Mouse (Mus musculus) hindbrain, embryonic 15.5 days (tissue): ENCODE measurements at regions not wholly inside any gene's neighbourhood (a gene's known extent, or its start where the extent isn't known, plus 50 kb on each side); places are given as distances from the start of the nearest gene placed in this dataset.
A peak's percentile ranks its signal among the peaks of the same experiment; 100 is the strongest.

ENCODE experiments used
- ATAC-seq: fragments of 200-750 bp; cut with Nextera tagmentation; 2 replicates; pipeline ENCODE4 v1.8.0; 2017; ENCODE audit warnings: low read depth, moderate number of reproducible peaks, moderate TSS enrichment; ENCODE audit not compliant: low FRiP score
- H3K27ac ChIP-seq: fragments of 300-500 bp; sonication (generic); replicated peaks from 2 replicates; pipeline ENCODE4 v1.5.1; 2015; ENCODE audit warnings: mild to moderate bottlenecking, inconsistent platforms
- H3K27me3 ChIP-seq: fragments of 300-500 bp; sonication (generic); 2 replicates; pipeline ENCODE4 v1.6.1; 2015; ENCODE audit warnings: control low read depth, inconsistent platforms
- H3K36me3 ChIP-seq: fragments of 300-500 bp; sonication (generic); 2 replicates; pipeline ENCODE4 v1.6.1; 2015; ENCODE audit warnings: control low read depth, inconsistent platforms
- H3K4me1 ChIP-seq: fragments of 300-500 bp; sonication (generic); replicated peaks from 2 replicates; pipeline ENCODE4 v1.6.1; 2015; ENCODE audit warnings: control low read depth, inconsistent platforms
- H3K4me2 ChIP-seq: fragments of 300-500 bp; sonication (generic); 2 replicates; pipeline ENCODE4 v1.6.1; 2015; ENCODE audit warnings: moderate library complexity, mild to moderate bottlenecking, inconsistent platforms
- H3K4me3 ChIP-seq: fragments of 300-500 bp; sonication (generic); 2 replicates; pipeline ENCODE4 v1.5.1; 2015; ENCODE audit warnings: mild to moderate bottlenecking, inconsistent platforms
- H3K9ac ChIP-seq: fragments of 300-500 bp; sonication (generic); 2 replicates; pipeline ENCODE4 v1.6.1; 2015; ENCODE audit warnings: inconsistent platforms
- H3K9me3 ChIP-seq: fragments of 300-500 bp; sonication (generic); 2 replicates; pipeline ENCODE4 v1.6.1; 2016; ENCODE audit warnings: control low read depth, inconsistent platforms
- WGBS: fragments of 180-500 bp; shearing (Covaris S2); methylation state at CpG from one replicate; pipeline ENCODE4 v1.1.7; 2015; 5-methylcytosine and 5-hydroxymethylcytosine counted together

- H3K4me2 ChIP-seq = peak overlapping the region; percentile 31
These were observed 281.2 kb upstream of the Jmjd1c start for GRCm38 (mm10) chr10:66814565-66815201.

GRCm38 (mm10) chr10:66815951-66816350, 280.0 kb upstream of the Jmjd1c start:
- Histone ChIP-seq H3K4me1 (peaks cover 3% of the 10 kb centered on the region; the same call in 1 of the 2 replicates), H3K4me3 (no peak overlapping the region), H3K9ac (no peak overlapping the region), H3K9me3 (no peaks in the 10 kb centered on the region), H3K36me3 (no peaks in the 10 kb centered on the region), H3K4me2 (no peak overlapping the region), H3K27me3 (no peaks in the 10 kb centered on the region), H3K27ac (no peak overlapping the region)
- 76% methylated on average over 4 of the region's 4 CpGs for WGBS
- no peak for ATAC-seq

More at GRCm38 (mm10) chr10:66814565-66815201, 281.2 kb upstream of the Jmjd1c start:
- Histone ChIP-seq H3K27ac (no peak overlapping the region), H3K9ac (no peak overlapping the region), H3K27me3 (no peaks in the 10 kb centered on the region), H3K9me3 (no peaks in the 10 kb centered on the region), H3K36me3 (no peaks in the 10 kb centered on the region), H3K4me3 (no peak overlapping the region), H3K4me1 (peaks cover 3% of the 10 kb centered on the region; the same call in 1 of the 2 replicates)
- peak; percentile 55; the same call in 1 of the 2 replicates for ATAC-seq
- WGBS = 11% methylated on average over 16 of the region's 16 CpGs

GRCm38 (mm10) chr10:66816776-66817175, 279.1 kb upstream of the Jmjd1c start:
- 82% methylated on average over 13 of the region's 13 CpGs for WGBS
- Histone ChIP-seq H3K9ac (no peak overlapping the region), H3K9me3 (no peaks in the 10 kb centered on the region), H3K36me3 (no peaks in the 10 kb centered on the region), H3K27ac (no peak overlapping the region), H3K27me3 (no peaks in the 10 kb centered on the region), H3K4me2 (no peak overlapping the region), H3K4me3 (no peak overlapping the region), H3K4me1 (peaks cover 3% of the 10 kb centered on the region; the same call in 1 of the 2 replicates)
- no peak for ATAC-seq

- Histone ChIP-seq H3K4me1 (peaks cover 3% of the 10 kb centered on the region; the same call in 1 of the 2 replicates), H3K36me3 (no peaks in the 10 kb centered on the region), H3K9me3 (no peaks in the 10 kb centered on the region), H3K27me3 (no peaks in the 10 kb centered on the region), H3K4me2 (no peak overlapping the region), H3K9ac (no peak overlapping the region), H3K27ac (no peak overlapping the region), H3K4me3 (no peak overlapping the region)
- ATAC-seq = no peak
- 79% methylated on average over 7 of the region's 7 CpGs for WGBS
These were observed 278.0 kb upstream of the Jmjd1c start for GRCm38 (mm10) chr10:66817876-66818275.

GRCm38 (mm10) chr10:66819517-66819916, 276.4 kb upstream of the Jmjd1c start:
- H3K9me3 ChIP-seq = no peaks in the 10 kb centered on the region
- no peaks in the 10 kb centered on the region for H3K36me3 ChIP-seq
- no peak overlapping the region for H3K9ac ChIP-seq
- H3K27ac ChIP-seq = no peak overlapping the region
- no peak overlapping the region for H3K4me3 ChIP-seq
- H3K4me2 ChIP-seq = no peak overlapping the region
- ATAC-seq = no peak
- no peaks in the 10 kb centered on the region for H3K27me3 ChIP-seq
- H3K4me1 ChIP-seq = no peaks in the 10 kb centered on the region
- 89% methylated on average over 8 of the region's 8 CpGs for WGBS

GRCm38 (mm10) chr10:66825737-66826136, 270.2 kb upstream of the Jmjd1c start:
- H3K9me3 ChIP-seq = no peaks in the 10 kb centered on the region
- WGBS = 85% methylated on average over 3 of the region's 3 CpGs
- ATAC-seq = no peak

GRCm38 (mm10) chr10:66826327-66826726, 269.6 kb upstream of the Jmjd1c start:
- 72% methylated on average over 3 of the region's 3 CpGs for WGBS
- ATAC-seq = no peak

More at GRCm38 (mm10) chr10:66825737-66826136, 270.2 kb upstream of the Jmjd1c start:
- Histone ChIP-seq H3K27ac (no peak overlapping the region), H3K9ac (no peak overlapping the region), H3K27me3 (no peaks in the 10 kb centered on the region), H3K4me2 (no peak overlapping the region), H3K4me3 (no peak overlapping the region), H3K36me3 (no peaks in the 10 kb centered on the region), H3K4me1 (no peaks in the 10 kb centered on the region)

GRCm38 (mm10) chr10:66834974-66835373, 261.0 kb upstream of the Jmjd1c start:
- Histone ChIP-seq H3K9ac (no peak overlapping the region), H3K4me3 (no peak overlapping the region), H3K27me3 (no peaks in the 10 kb centered on the region), H3K36me3 (no peaks in the 10 kb centered on the region), H3K4me2 (no peak overlapping the region), H3K27ac (no peak overlapping the region), H3K9me3 (no peaks in the 10 kb centered on the region), H3K4me1 (no peaks in the 10 kb centered on the region)
- 77% methylated on average over 4 of the region's 4 CpGs for WGBS
- no peak for ATAC-seq

More at GRCm38 (mm10) chr10:66826327-66826726, 269.6 kb upstream of the Jmjd1c start:
- Histone ChIP-seq H3K27ac (no peak overlapping the region), H3K27me3 (no peaks in the 10 kb centered on the region), H3K4me1 (no peaks in the 10 kb centered on the region), H3K36me3 (no peaks in the 10 kb centered on the region), H3K4me2 (no peak overlapping the region), H3K4me3 (no peak overlapping the region), H3K9ac (no peak overlapping the region), H3K9me3 (no peaks in the 10 kb centered on the region)

- H3K9me3 ChIP-seq = no peaks in the 10 kb centered on the region
- 44% methylated on average over 9 of the region's 9 CpGs for WGBS
- no peaks in the 10 kb centered on the region for H3K4me1 ChIP-seq
- H3K27ac ChIP-seq = no peak overlapping the region
- H3K4me2 ChIP-seq = no peak overlapping the region
- no peak for ATAC-seq
- no peak overlapping the region for H3K4me3 ChIP-seq
- no peak overlapping the region for H3K9ac ChIP-seq
- H3K27me3 ChIP-seq = no peaks in the 10 kb centered on the region
- no peaks in the 10 kb centered on the region for H3K36me3 ChIP-seq
These were observed 256.9 kb upstream of the Jmjd1c start for GRCm38 (mm10) chr10:66839058-66839457.

GRCm38 (mm10) chr10:66843258-66843657, 252.7 kb upstream of the Jmjd1c start:
- no peak for ATAC-seq
- H3K9ac ChIP-seq = no peak overlapping the region
- no peak overlapping the region for H3K4me2 ChIP-seq
- 84% methylated on average over 2 of the region's 2 CpGs for WGBS
- no peaks in the 10 kb centered on the region for H3K36me3 ChIP-seq
- no peak overlapping the region for H3K4me3 ChIP-seq
- H3K9me3 ChIP-seq = no peaks in the 10 kb centered on the region
- H3K27ac ChIP-seq = no peak overlapping the region
- no peaks in the 10 kb centered on the region for H3K27me3 ChIP-seq
- no peaks in the 10 kb centered on the region for H3K4me1 ChIP-seq

GRCm38 (mm10) chr10:66848778-66849177, 247.1 kb upstream of the Jmjd1c start:
- no peaks in the 10 kb centered on the region for H3K36me3 ChIP-seq
- no peaks in the 10 kb centered on the region for H3K4me1 ChIP-seq
- H3K4me2 ChIP-seq = no peak overlapping the region
- ATAC-seq = no peak
- no peak overlapping the region for H3K27ac ChIP-seq
- no peak overlapping the region for H3K9ac ChIP-seq
- no peaks in the 10 kb centered on the region for H3K9me3 ChIP-seq
- no peaks in the 10 kb centered on the region for H3K27me3 ChIP-seq
- WGBS = 88% methylated on average over 5 of the region's 5 CpGs
- no peak overlapping the region for H3K4me3 ChIP-seq

GRCm38 (mm10) chr10:66849681-66850080, 246.2 kb upstream of the Jmjd1c start:
- WGBS = 59% methylated on average over 6 of the region's 6 CpGs
- Histone ChIP-seq H3K4me2 (no peak overlapping the region), H3K4me1 (no peaks in the 10 kb centered on the region), H3K4me3 (no peak overlapping the region), H3K27ac (no peak overlapping the region), H3K27me3 (no peaks in the 10 kb centered on the region), H3K9ac (no peak overlapping the region), H3K9me3 (no peaks in the 10 kb centered on the region), H3K36me3 (no peaks in the 10 kb centered on the region)
- no peak for ATAC-seq
